Mouse (Mus musculus): ENCODE results near the gene Tspan13. TPM values are rescaled to one million over a fixed set of nuclear protein-coding genes. Genes with fewer than 3 reads are reported as not detected.

The Tspan13 gene
- polyA plus RNA-seq, 1 experiment: 23.7 TPM

DNA sequence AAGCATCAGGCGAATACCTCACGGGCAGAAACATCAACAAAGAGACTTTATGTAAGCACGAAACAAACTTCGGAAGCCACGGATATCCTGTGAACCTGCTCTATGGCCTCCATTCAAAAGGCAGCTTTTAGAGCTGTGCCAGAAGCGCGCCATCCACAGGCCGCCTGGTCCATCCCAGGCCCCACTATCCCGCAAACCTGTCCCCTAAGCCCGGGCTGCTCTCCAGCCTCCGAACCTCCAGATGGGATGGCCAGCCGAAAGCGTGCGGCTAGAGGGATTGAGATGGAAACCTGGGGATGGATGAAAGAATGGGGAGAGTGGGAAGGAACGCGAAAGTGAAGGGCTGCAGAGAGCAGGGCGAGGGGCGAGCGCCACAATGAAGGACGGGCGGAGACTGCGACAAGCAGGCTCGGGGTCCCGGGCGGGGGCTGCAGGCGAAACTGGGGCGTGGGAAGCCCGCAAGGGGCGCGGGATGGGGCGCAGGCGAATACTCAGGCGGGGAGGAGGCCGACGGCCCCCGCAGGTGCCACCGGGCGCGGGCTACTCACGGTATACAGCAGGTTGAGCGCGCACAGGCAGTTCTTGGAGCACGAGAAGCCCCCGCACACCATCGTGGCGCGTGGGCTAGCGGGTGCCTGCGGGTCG lies 475 bp downstream of the Tspan13 start:
- Histone ChIP-seq H3K4me1 (ENCODE audit: control insufficient read depth, insufficient read depth, low read length) (no peaks in the 10 kb centered on the region; the same call in 1 of the 2 replicates), H3K36me3 (ENCODE audit: control insufficient read depth, insufficient read depth, low read length) (no peaks in the 10 kb centered on the region), H3K4me3 (ENCODE audit: insufficient read depth, low read depth, low read length) (peak overlapping the region; percentile 71), H3K27ac (ENCODE audit: insufficient read depth, low read depth, low read length) (0 out of 2 replicates have a peak overlapping the region, but pooled peaks have one; percentile 26), H3K27me3 (replicated peaks; ENCODE audit: control insufficient read depth, insufficient read depth, low read length) (no peaks in the 10 kb centered on the region)
- 1% methylated on average over 49 of the region's 50 CpGs for WGBS
- TF ChIP-seq POLR2A (IDR thresholded peaks at IDR 0.05; ENCODE audit: low read depth, low read length) (no peak), CTCF (conservative IDR thresholded peaks at IDR 0.05; ENCODE audit: insufficient read depth, insufficient read length, low read depth, low read length) (no peak)
- DNase-seq: peak; percentile 57

DNA sequence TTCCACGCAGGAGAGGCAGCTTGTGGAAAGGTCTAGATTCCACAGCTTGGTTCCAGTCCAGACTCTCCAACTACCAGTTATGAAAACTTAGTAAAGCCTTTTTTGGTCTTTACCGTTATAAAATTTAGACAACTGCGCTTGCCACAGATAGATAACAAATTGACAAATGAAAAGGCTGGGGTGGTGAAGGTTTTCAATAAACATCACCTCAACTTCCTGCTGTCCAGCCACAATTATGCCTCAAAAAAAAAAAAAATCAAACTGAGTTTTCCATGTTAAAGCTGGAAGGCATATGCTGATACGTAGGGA lies 1.1 kb downstream of the Tspan13 start:
- no peak for TF ChIP-seq CTCF (conservative IDR thresholded peaks at IDR 0.05; ENCODE audit: insufficient read depth, insufficient read length, low read depth, low read length)

DNA sequence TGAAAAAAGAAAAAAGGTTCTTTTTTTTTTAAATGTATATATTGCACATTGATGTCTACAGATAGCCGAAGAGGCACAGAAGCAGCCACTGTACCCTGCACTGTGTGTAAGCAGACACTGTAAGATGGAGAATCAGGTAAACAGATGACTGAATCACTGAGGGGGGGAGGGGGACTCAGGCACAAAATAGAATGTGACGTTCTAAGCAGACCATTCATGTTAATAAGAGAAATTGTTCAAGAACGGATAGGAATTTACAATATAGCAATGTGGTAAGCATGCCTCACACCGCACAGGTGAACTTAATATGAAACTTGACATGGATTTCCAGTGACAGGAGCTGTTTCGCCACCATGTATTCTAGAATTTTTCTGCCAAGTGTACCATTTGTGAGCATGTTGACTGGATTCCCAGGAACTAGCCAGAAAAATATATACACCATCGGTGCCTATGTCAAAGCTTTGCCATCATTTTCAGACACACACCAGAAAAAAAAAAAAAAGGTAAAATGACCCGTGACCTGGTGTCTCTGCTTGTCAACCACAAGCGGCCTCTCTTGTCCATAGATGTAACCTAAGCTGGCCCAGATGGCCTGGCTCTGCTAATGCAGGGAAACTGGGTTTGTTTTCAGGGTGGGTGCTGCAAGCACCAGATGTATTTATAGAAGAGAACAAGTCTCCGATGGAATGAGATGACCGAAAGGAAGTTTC lies 1.6 kb downstream of the Tspan13 start:
- Histone ChIP-seq H3K4me1 (ENCODE audit: control insufficient read depth, insufficient read depth, low read length) (no peaks in the 10 kb centered on the region; the same call in 1 of the 2 replicates), H3K4me3 (ENCODE audit: insufficient read depth, low read depth, low read length) (no peak overlapping the region), H3K27ac (ENCODE audit: insufficient read depth, low read depth, low read length) (no peak overlapping the region), H3K36me3 (ENCODE audit: control insufficient read depth, insufficient read depth, low read length) (no peaks in the 10 kb centered on the region), H3K27me3 (replicated peaks; ENCODE audit: control insufficient read depth, insufficient read depth, low read length) (no peaks in the 10 kb centered on the region)
- no peak for DNase-seq
- TF ChIP-seq POLR2A (IDR thresholded peaks at IDR 0.05; ENCODE audit: low read depth, low read length) (no peak), CTCF (conservative IDR thresholded peaks at IDR 0.05; ENCODE audit: insufficient read depth, insufficient read length, low read depth, low read length) (no peak)
- WGBS: 71% methylated on average over 10 of the region's 10 CpGs

More for the DNA sequence above, 1.1 kb downstream of the Tspan13 start:
- no peaks in the 10 kb centered on the region for H3K27me3 ChIP-seq (replicated peaks; ENCODE audit: control insufficient read depth, insufficient read depth, low read length)
- no peak overlapping the region for H3K27ac ChIP-seq (ENCODE audit: insufficient read depth, low read depth, low read length)
- DNase-seq: no peak
- H3K4me3 ChIP-seq (ENCODE audit: insufficient read depth, low read depth, low read length): no peak overlapping the region
- WGBS: 41% methylated on average over 4 of the region's 4 CpGs
- no peaks in the 10 kb centered on the region; the same call in 1 of the 2 replicates for H3K4me1 ChIP-seq (ENCODE audit: control insufficient read depth, insufficient read depth, low read length)
- no peaks in the 10 kb centered on the region for H3K36me3 ChIP-seq (ENCODE audit: control insufficient read depth, insufficient read depth, low read length)

DNA sequence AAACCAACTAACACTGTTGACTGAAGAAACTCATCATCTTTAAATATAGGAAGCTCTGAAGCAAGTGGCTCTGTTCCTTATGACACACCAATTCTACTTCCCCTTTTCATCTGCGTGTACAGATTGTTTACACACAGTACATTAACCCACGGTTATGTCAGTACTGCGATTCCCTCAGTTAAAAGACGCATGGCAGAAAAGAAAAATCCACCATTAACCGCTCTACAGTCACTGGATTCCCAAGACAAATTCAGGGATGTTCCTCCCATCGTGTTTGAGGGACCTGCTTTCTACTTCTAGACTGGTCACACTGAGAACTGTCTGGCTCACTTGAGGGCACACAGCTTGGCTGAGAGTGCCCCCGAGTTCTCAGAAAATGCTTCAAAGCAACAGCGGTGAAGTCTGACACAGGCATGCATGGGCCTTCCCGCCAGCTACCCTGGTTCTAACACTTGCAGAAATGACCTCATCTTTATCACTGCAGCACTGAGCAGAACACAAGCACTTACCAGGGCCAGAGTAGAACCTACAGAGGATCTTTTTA lies 2.7 kb downstream of the Tspan13 start:
- H3K4me3 ChIP-seq (ENCODE audit: insufficient read depth, low read depth, low read length): no peak overlapping the region
- H3K27ac ChIP-seq (ENCODE audit: insufficient read depth, low read depth, low read length): no peak overlapping the region
- no peaks in the 10 kb centered on the region; the same call in 1 of the 2 replicates for H3K4me1 ChIP-seq (ENCODE audit: control insufficient read depth, insufficient read depth, low read length)
- DNase-seq: peak; percentile 13
- H3K36me3 ChIP-seq (ENCODE audit: control insufficient read depth, insufficient read depth, low read length): no peaks in the 10 kb centered on the region
- TF ChIP-seq CTCF (conservative IDR thresholded peaks at IDR 0.05; ENCODE audit: insufficient read depth, insufficient read length, low read depth, low read length) (no peak), POLR2A (IDR thresholded peaks at IDR 0.05; ENCODE audit: low read depth, low read length) (no peak)
- 71% methylated on average over 9 of the region's 9 CpGs for WGBS
- H3K27me3 ChIP-seq (replicated peaks; ENCODE audit: control insufficient read depth, insufficient read depth, low read length): no peaks in the 10 kb centered on the region

DNA sequence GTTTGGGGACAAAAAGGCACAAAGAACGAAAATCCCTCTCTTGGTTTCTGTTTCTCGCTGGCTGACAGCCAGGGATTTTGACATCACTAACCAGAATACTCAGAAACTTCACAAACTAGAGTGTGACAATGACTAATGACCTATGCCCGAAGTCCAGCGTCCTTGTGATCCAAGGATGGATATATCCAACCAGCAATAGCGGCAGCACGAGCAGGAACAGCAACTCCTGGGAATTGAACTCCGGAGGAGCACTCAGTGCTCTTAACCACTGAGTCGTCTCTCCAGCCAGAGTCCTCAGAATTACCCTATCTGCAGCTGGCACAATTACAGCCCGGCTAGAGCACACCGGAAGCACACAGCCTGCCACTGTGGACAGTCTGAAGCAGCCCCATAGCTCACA lies 5.5 kb downstream of the Tspan13 start:
- Histone ChIP-seq H3K4me3 (ENCODE audit: insufficient read depth, low read depth, low read length) (no peak overlapping the region), H3K4me1 (ENCODE audit: control insufficient read depth, insufficient read depth, low read length) (no peaks in the 10 kb centered on the region; the same call in 1 of the 2 replicates), H3K27me3 (replicated peaks; ENCODE audit: control insufficient read depth, insufficient read depth, low read length) (no peaks in the 10 kb centered on the region), H3K36me3 (ENCODE audit: control insufficient read depth, insufficient read depth, low read length) (no peaks in the 10 kb centered on the region), H3K27ac (ENCODE audit: insufficient read depth, low read depth, low read length) (no peak overlapping the region)
- 69% methylated on average over 10 of the region's 10 CpGs for WGBS
- peak; percentile 72 for DNase-seq
- TF ChIP-seq POLR2A (IDR thresholded peaks at IDR 0.05; ENCODE audit: low read depth, low read length): no peak
- 0 out of 2 replicates have a peak, but pooled peaks have one; percentile 4 for TF ChIP-seq CTCF (conservative IDR thresholded peaks at IDR 0.05; ENCODE audit: insufficient read depth, insufficient read length, low read depth, low read length)

DNA sequence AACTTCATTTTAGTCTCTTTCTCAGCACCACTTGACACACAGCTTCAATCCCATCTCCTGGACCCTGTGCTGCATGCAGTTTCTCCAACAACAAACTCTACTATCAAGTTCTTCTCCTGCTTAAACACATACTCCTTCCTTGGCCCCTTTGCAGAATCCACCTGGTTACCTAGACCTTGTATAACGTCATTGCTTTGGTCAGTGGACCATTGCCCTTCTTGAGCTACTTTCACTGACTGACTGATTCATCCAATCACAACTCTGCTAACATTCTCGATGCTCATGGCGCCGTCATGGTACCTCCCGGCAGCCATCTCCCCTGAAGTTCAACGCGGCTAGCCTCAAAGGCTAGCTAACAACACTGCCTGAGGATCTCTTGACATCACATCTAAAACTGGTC lies 6.2 kb downstream of the Tspan13 start:
- whole genome bisulfite sequencing: 96% methylated on average over 7 of the region's 7 CpGs
- no peak overlapping the region for H3K27ac ChIP-seq (ENCODE audit: insufficient read depth, low read depth, low read length)
- no peaks in the 10 kb centered on the region; the same call in 1 of the 2 replicates for H3K4me1 ChIP-seq (ENCODE audit: control insufficient read depth, insufficient read depth, low read length)
- no peaks in the 10 kb centered on the region for H3K27me3 ChIP-seq (replicated peaks; ENCODE audit: control insufficient read depth, insufficient read depth, low read length)
- TF ChIP-seq POLR2A (IDR thresholded peaks at IDR 0.05; ENCODE audit: low read depth, low read length) (no peak), CTCF (conservative IDR thresholded peaks at IDR 0.05; ENCODE audit: insufficient read depth, insufficient read length, low read depth, low read length) (no peak)
- H3K4me3 ChIP-seq (ENCODE audit: insufficient read depth, low read depth, low read length): no peak overlapping the region
- no peaks in the 10 kb centered on the region for H3K36me3 ChIP-seq (ENCODE audit: control insufficient read depth, insufficient read depth, low read length)
- no peak for DNase-seq

DNA sequence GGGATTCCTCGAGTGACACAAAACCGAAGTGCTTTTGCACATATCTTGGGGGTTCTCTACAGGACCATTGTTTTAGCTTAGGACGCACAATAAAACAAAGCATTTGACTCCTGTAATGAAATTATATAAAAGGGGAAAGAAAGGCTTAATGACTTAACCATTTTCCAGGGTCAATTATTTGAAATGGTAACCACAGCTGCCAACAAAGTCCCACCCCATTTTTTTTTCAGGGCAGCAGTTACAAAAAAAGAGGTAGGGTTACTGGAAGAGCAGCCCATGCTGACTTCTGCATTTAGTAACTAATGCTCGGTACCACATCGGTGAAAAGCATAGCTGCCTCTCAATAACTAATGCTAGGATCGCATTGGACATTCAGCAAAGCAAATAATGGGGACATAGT lies 6.8 kb downstream of the Tspan13 start:
- H3K4me3 ChIP-seq (ENCODE audit: insufficient read depth, low read depth, low read length): no peak overlapping the region
- no peaks in the 10 kb centered on the region for H3K36me3 ChIP-seq (ENCODE audit: control insufficient read depth, insufficient read depth, low read length)
- 93% methylated on average over 6 of the region's 6 CpGs for WGBS
- TF ChIP-seq POLR2A (IDR thresholded peaks at IDR 0.05; ENCODE audit: low read depth, low read length): no peak
- TF ChIP-seq CTCF (conservative IDR thresholded peaks at IDR 0.05; ENCODE audit: insufficient read depth, insufficient read length, low read depth, low read length): no peak
- no peak for DNase-seq
- H3K27ac ChIP-seq (ENCODE audit: insufficient read depth, low read depth, low read length): no peak overlapping the region
- no peaks in the 10 kb centered on the region for H3K4me1 ChIP-seq (ENCODE audit: control insufficient read depth, insufficient read depth, low read length)
- H3K27me3 ChIP-seq (replicated peaks; ENCODE audit: control insufficient read depth, insufficient read depth, low read length): no peaks in the 10 kb centered on the region
